Mouse (Mus musculus) MEL (cell line): ENCODE data around the gene Mrps21. TPM values are rescaled to one million over a fixed set of nuclear protein-coding genes. Genes with fewer than 3 reads are reported as not detected.
"Not testable (repeated sequence)": the region's sequence is repeated elsewhere in the genome, so short reads cannot be mapped to it uniquely, and the experiment has no call there.

Experiments
- DNase-seq: peaks from one replicate; pipeline ENCODE4 v3.0.0; 2011; ENCODE audit warnings: low read depth, low spot score
- H3K27ac ChIP-seq: 2 replicates; pipeline ENCODE4 v1.5.1; 2012; ENCODE audit warnings: low read depth, mild to moderate bottlenecking, control low read depth, low read length, moderate library complexity; ENCODE audit not compliant: control insufficient read depth
- H3K27me3 ChIP-seq, 2 experiments: fragments of 150-350 bp in 1 of 2; sonication (generic) in 1 of 2; 2 replicates each; pipeline ENCODE4 v1.6.1; 2012; ENCODE audit warnings: low read length in 2 of 2, mild to moderate bottlenecking in 2 of 2, improper control_type of control experiment in 1 of 2, moderate library complexity in 1 of 2; ENCODE audit not compliant: insufficient read depth in 2 of 2, control insufficient read depth in 1 of 2
- H3K36me3 ChIP-seq, 2 experiments: 2 replicates each; pipeline ENCODE4 v1.6.1; 2012 to 2014; ENCODE audit warnings: low read length in 2 of 2, improper control_type of control experiment in 1 of 2, inconsistent platforms in 1 of 2, mild to moderate bottlenecking in 1 of 2; ENCODE audit not compliant: insufficient read depth in 2 of 2, control insufficient read depth in 1 of 2
- H3K4me1 ChIP-seq, 2 experiments: fragments of 150-350 bp in 1 of 2; sonication (generic) in 1 of 2; 2 replicates each; pipeline ENCODE4 v1.6.1; 2012; ENCODE audit warnings: low read length in 2 of 2, improper control_type of control experiment in 1 of 2, mild to moderate bottlenecking in 1 of 2; ENCODE audit not compliant: insufficient read depth in 2 of 2, control insufficient read depth in 1 of 2
- H3K4me3 ChIP-seq, 2 experiments: fragments of 150-350 bp in 1 of 2; sonication (generic) in 1 of 2; 2 replicates each; pipeline ENCODE4 v1.5.1; 2012; ENCODE audit warnings: low read depth in 2 of 2, low read length in 2 of 2, mild to moderate bottlenecking in 2 of 2, moderate library complexity in 2 of 2, control low read depth in 1 of 2, improper control_type of control experiment in 1 of 2; ENCODE audit not compliant: control insufficient read depth in 1 of 2, insufficient read depth in 1 of 2
- H3K79me2 ChIP-seq: 2 replicates; pipeline ENCODE4 v1.6.1; 2012; ENCODE audit warnings: mild to moderate bottlenecking, low read length, moderate library complexity; ENCODE audit not compliant: control insufficient read depth, poor library complexity, insufficient read depth
- H3K9ac ChIP-seq: 2 replicates; pipeline ENCODE4 v1.6.1; 2012; ENCODE audit warnings: low read depth, mild to moderate bottlenecking, control low read depth, low read length, moderate library complexity; ENCODE audit not compliant: control insufficient read depth, poor library complexity, severe bottlenecking
- H3K9me3 ChIP-seq: fragments of 150-350 bp; sonication (generic); replicated peaks from 2 replicates; pipeline ENCODE4 v1.6.1; 2012; ENCODE audit warnings: mild to moderate bottlenecking, low read length, improper control_type of control experiment, moderate library complexity; ENCODE audit not compliant: insufficient read depth
- CHD2 ChIP-seq: IDR thresholded peaks from 2 replicates; pipeline ENCODE4 v1.6.1; 2011; ENCODE audit warnings: low read length, improper control_type of control experiment
- CTCF ChIP-seq, 3 experiments: IDR thresholded peaks in 2 of 3; conservative IDR thresholded peaks in 1 of 3; 2 replicates each; pipeline ENCODE4 v1.5.1; 2011 to 2012; ENCODE audit warnings: low read length in 3 of 3, low read depth in 2 of 3, mild to moderate bottlenecking in 2 of 3, improper control_type of control experiment in 1 of 3, inconsistent platforms in 1 of 3, mixed read lengths in 1 of 3, moderate library complexity in 1 of 3; ENCODE audit not compliant: control insufficient read depth in 1 of 3, insufficient read depth in 1 of 3, poor library complexity in 1 of 3, severe bottlenecking in 1 of 3
- EP300 ChIP-seq, 2 experiments: IDR thresholded peaks; 2 replicates each; pipeline ENCODE4 v1.6.1; 2011; ENCODE audit warnings: improper control_type of control experiment in 2 of 2, low read length in 2 of 2, low read depth in 1 of 2, mild to moderate bottlenecking in 1 of 2
- GABPA ChIP-seq: IDR thresholded peaks from 2 replicates; pipeline ENCODE4 v1.6.1; 2012; ENCODE audit warnings: low read depth, mild to moderate bottlenecking, inconsistent platforms, low read length, improper control_type of control experiment, moderate library complexity
- JUND ChIP-seq: IDR thresholded peaks from 2 replicates; pipeline ENCODE4 v1.6.1; 2011; ENCODE audit warnings: low read depth, mild to moderate bottlenecking, improper control_type of control experiment, low read length
- MAX ChIP-seq: IDR thresholded peaks from 2 replicates; pipeline ENCODE4 v1.6.1; 2011; ENCODE audit warnings: low read length, improper control_type of control experiment
- MAZ ChIP-seq: IDR thresholded peaks from 2 replicates; pipeline ENCODE4 v1.6.1; 2012; ENCODE audit warnings: low read depth, mild to moderate bottlenecking, inconsistent platforms, low read length, improper control_type of control experiment
- MYC ChIP-seq: IDR thresholded peaks from 2 replicates; pipeline ENCODE4 v1.6.1; 2011; ENCODE audit warnings: low read depth, mild to moderate bottlenecking, low read length, improper control_type of control experiment, moderate library complexity
- NRF1 ChIP-seq: IDR thresholded peaks from 2 replicates; pipeline ENCODE4 v1.6.1; 2014; ENCODE audit warnings: low read depth, mild to moderate bottlenecking, inconsistent platforms, low read length, improper control_type of control experiment, moderate library complexity; ENCODE audit not compliant: poor library complexity, insufficient read depth, severe bottlenecking
- POLR2AphosphoS5 ChIP-seq: IDR thresholded peaks from 2 replicates; pipeline ENCODE4 v1.6.1; 2012; ENCODE audit warnings: low read depth, borderline replicate concordance, mild to moderate bottlenecking, inconsistent platforms, low read length, moderate library complexity, mixed read lengths
- RAD21 ChIP-seq: IDR thresholded peaks from 2 replicates; pipeline ENCODE4 v1.6.1; 2011; ENCODE audit warnings: mild to moderate bottlenecking, low read depth, low read length, improper control_type of control experiment
- SIN3A ChIP-seq: IDR thresholded peaks from 2 replicates; pipeline ENCODE4 v1.6.1; 2012; ENCODE audit warnings: low read length, improper control_type of control experiment, inconsistent platforms
- TBP ChIP-seq: IDR thresholded peaks from 2 replicates; pipeline ENCODE4 v1.8.0; 2011; ENCODE audit warnings: low read depth, low read length, improper control_type of control experiment
- USF2 ChIP-seq, 2 experiments: IDR thresholded peaks; 2 replicates each; pipeline ENCODE4 v1.6.1; 2011 to 2012; ENCODE audit warnings: improper control_type of control experiment in 2 of 2, low read length in 2 of 2, borderline replicate concordance in 1 of 2, inconsistent platforms in 1 of 2, low read depth in 1 of 2, mild to moderate bottlenecking in 1 of 2; ENCODE audit not compliant: insufficient read depth in 1 of 2
- ZC3H11A ChIP-seq: IDR thresholded peaks from 2 replicates; pipeline ENCODE4 v1.6.1; 2012; ENCODE audit warnings: low read depth, mild to moderate bottlenecking, inconsistent platforms, low read length, improper control_type of control experiment
- ZKSCAN1 ChIP-seq: IDR thresholded peaks from 2 replicates; pipeline ENCODE4 v1.6.1; 2012; ENCODE audit warnings: low read depth, mild to moderate bottlenecking, inconsistent platforms, low read length, improper control_type of control experiment, moderate library complexity
- polyA plus RNA-seq, 2 experiments: library from polyadenylated mRNA; stranded (reverse) in 1 of 2; unstranded in 1 of 2; fragments of >175 nt in 1 of 2; fragments of >200 nt in 1 of 2; gene quantifications; 2 replicates each; pipeline versions ENCODE4 v1.2.1 to v1.2.4; 2012; ENCODE audit warnings: low replicate concordance in 2 of 2, low read depth in 1 of 2; ENCODE audit not compliant: insufficient read length in 2 of 2, insufficient read depth in 1 of 2, missing spikeins in 1 of 2
- total RNA-seq: library from RNA; depleted of rRNA; stranded (reverse); fragments of 300-350 nt; gene quantifications from 2 replicates; pipeline ENCODE4 v1.2.3, GENCODE M21; 2012

Mrps21 gene
- total and polyA plus RNA-seq, 3 experiments: 469 to 586 TPM; not detected in 1

DNA sequence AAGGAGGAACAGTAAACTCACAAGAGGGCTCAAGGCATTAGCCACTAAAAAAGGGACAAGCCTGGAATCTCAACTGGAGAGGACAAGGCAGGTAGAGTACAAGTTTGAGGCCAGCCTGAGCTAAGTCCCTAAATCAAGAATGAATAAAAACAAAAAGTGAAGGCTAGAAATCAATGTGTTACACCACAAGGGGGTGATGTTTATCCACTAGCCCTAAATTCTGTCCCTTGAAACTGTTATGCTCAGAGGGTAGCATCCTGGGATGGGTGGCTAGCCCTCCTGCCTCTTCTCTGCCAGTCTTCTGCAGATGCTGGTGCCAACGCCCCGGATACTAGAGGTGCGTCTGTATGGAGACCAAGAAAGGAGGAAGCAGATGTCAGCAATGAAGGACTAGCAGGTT is 11.0 kb downstream of the Mrps21 start:
- Histone ChIP-seq H3K9me3 (no peaks in the 10 kb centered on the region), H3K4me3 (no peak overlapping the region), H3K9ac (no peak overlapping the region), H3K36me3 (peaks cover 0 to 3% of the 10 kb centered on the region in 2 experiments; a peak in 2 of 4 replicates)
- TF ChIP-seq CTCF (IDR thresholded peaks at IDR 0.05 in 2 of 3, conservative IDR thresholded peaks at IDR 0.05 in 1 of 3; ENCODE audit: control insufficient read depth in 1 of 3, insufficient read depth in 1 of 3, low read depth in 2 of 3, low read length in 3 of 3, poor library complexity in 1 of 3, severe bottlenecking in 1 of 3) (peak in 1 of 3 experiments; percentile 35; a peak in 1 of 6 replicates), RAD21 (no peak)
- TF ChIP-seq, all 39 proteins: peak for 1
- DNase-seq: peak; percentile 68
- no peaks in the 10 kb centered on the region for H3K27me3 ChIP-seq
- no peaks in the 10 kb centered on the region for H3K4me1 ChIP-seq
- no peak overlapping the region for H3K27ac ChIP-seq
- H3K79me2 ChIP-seq: peaks cover 4% of the 10 kb centered on the region

DNA sequence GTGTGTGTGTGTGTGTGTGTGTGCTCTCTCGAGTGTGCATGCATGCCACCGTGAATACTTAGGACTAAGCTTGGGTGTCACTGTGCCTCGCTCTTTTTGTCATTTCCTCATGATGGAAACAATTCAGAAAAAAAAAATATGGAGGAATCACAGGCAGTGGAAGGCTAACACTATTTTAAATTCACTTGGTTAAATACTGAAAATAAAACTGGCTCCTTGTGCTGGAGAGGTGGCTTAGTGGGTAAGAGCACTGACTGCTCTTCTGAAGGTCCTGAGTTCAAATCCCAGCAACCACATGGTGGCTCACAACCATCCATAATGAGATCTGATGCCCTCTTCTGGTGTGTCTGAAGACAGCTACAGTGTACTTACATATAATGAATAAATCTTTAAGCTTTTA is 13.0 kb downstream of the Mrps21 start:
- not testable (repeated sequence) for H3K9ac ChIP-seq, H3K27me3 ChIP-seq, H3K9me3 ChIP-seq, H3K4me3 ChIP-seq, DNase-seq, H3K4me1 ChIP-seq, H3K27ac ChIP-seq
- peak; percentile 94 for TF ChIP-seq TBP
- peaks cover 4 to 20% of the 10 kb centered on the region in 2 experiments; a peak in 3 of 4 replicates for H3K36me3 ChIP-seq
- peaks cover 20% of the 10 kb centered on the region for H3K79me2 ChIP-seq

DNA sequence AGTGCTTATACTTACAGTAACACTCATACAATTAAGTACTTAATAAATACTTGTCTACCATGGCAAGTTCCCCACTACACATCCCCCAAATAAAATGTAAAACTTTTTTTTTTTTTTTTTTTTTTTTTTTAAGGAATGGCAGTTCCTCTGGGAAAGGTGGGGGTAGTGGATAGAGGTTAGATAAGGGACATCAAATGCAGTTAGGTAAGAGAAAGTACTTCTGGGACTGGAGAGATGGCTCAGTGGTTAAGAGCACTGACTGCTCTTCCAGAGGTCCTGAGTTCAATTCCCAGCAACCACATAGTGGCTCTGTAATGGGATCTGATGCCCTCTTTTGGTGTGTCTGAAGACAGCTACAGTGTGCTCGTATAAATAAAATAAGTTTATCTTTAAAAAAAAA is 14.3 kb downstream of the Mrps21 start:
- peak; percentile 48 for DNase-seq
- H3K4me3 ChIP-seq, H3K4me1 ChIP-seq, H3K9me3 ChIP-seq, H3K27ac ChIP-seq, H3K9ac ChIP-seq, H3K27me3 ChIP-seq: not testable (repeated sequence)
- H3K36me3 ChIP-seq: peaks cover 16 to 31% of the 10 kb centered on the region in 2 experiments
- peak; percentile 91 for TF ChIP-seq TBP
- peaks cover 27% of the 10 kb centered on the region for H3K79me2 ChIP-seq

DNA sequence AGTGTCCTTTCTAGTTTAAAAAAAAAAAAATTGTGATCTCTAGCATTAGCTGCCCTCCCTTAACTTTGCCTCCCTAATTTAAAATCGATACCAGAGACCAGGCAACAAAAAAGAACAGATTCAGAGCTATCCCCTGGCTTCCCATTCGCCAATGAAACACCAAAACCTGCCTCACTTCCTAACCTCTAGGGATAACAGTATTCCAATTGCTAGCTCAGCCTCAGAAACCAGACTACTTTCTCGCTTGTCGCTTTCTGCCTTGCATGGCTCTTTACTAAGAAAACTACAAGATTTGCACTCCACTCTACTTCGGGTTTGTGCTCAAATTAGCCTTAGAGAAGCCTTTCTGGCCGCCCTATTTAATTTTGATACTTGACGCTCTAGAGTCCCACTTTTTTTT is 15.2 kb downstream of the Mrps21 start:
- peak overlapping the region; percentile 94 for H3K27ac ChIP-seq
- H3K4me3 ChIP-seq: peak overlapping the region; percentile 47 to 71
- peaks cover 23 to 39% of the 10 kb centered on the region in 2 experiments for H3K36me3 ChIP-seq
- peaks cover 27% of the 10 kb centered on the region for H3K79me2 ChIP-seq
- H3K4me1 ChIP-seq: peaks cover 11 to 13% of the 10 kb centered on the region in 2 experiments; a peak in 3 of 4 replicates
- DNase-seq: peak; percentile 86
- H3K9ac ChIP-seq: peak overlapping the region; percentile 79
- H3K9me3 ChIP-seq: no peaks in the 10 kb centered on the region
- no peaks in the 10 kb centered on the region for H3K27me3 ChIP-seq
- TF ChIP-seq JUND (no peak), CTCF (IDR thresholded peaks at IDR 0.05 in 2 of 3, conservative IDR thresholded peaks at IDR 0.05 in 1 of 3; ENCODE audit: control insufficient read depth in 1 of 3, insufficient read depth in 1 of 3, low read depth in 2 of 3, low read length in 3 of 3, poor library complexity in 1 of 3, severe bottlenecking in 1 of 3) (no peak), MYC (no peak), ZKSCAN1 (no peak), CHD2 (no peak), POLR2AphosphoS5 (no peak), MAZ (no peak), TBP (no peak), ZC3H11A (no peak), NRF1 (no peak), MAX (no peak), SIN3A (no peak), EP300 (IDR thresholded peaks at IDR 0.05; ENCODE audit: low read depth in 1 of 2, low read length in 2 of 2) (no peak), USF2 (IDR thresholded peaks at IDR 0.05; ENCODE audit: borderline replicate concordance in 1 of 2, insufficient read depth in 1 of 2, low read depth in 1 of 2, low read length in 2 of 2) (no peak), RAD21 (no peak), GABPA (no peak)
